Mouse (Mus musculus) CH12.LX (cell line): ENCODE measurements at regions not wholly inside any gene's neighbourhood (a gene's known extent, or its start where the extent isn't known, plus 50 kb on each side); places are given as distances from the start of the nearest gene placed in this dataset.

ENCODE experiments used
- TCF12 ChIP-seq: IDR thresholded peaks from 2 replicates; pipeline ENCODE4 v1.6.1; 2014; ENCODE audit warnings: low read depth, mild to moderate bottlenecking, inconsistent platforms, low read length, improper control_type of control experiment
- ZNF384 ChIP-seq: IDR thresholded peaks from 2 replicates; pipeline ENCODE4 v1.6.1; 2012; ENCODE audit warnings: low read depth, low read length, improper control_type of control experiment, inconsistent platforms

DNA sequence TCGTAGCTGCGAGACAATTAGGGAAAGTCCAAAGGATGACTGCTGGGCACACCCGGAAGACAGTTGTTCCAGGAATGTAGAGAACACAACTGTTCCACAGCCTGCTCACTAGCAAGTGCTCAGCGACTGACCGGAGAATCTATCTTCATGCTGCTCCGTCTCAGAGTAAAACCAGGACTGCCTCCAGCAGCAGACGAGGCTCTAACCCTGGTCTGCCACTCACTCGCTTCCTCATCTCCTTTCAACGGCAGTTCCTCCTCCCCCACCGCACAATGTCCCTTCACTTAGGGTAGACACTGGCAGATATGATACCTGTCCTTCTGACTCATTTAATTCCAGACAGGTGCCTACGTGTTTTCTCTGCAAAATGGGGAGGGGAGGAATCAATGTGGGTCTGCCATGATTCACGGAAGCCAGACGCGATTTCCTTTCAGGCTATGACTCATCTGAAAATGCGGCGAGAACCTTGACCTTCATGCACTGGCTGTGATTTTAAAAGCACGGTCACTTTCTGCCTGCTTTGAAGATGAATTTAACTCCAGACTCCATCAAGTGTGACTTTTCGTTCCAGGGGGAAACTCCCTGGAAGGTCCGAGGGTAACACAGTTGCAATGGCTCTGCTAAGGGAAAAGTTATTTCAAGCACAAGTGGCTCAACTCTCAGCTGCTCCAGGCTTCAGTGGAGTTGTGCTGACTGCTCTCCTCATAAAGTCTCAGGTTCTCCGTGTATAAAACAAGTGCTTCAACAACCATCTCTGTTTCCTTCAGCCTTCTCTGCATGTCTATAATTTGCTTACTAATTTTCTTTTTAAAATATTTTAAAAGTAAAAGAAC, 142.4 kb upstream of the Spin1 start:
- TF ChIP-seq ZNF384 (no peak), TCF12 (no peak)
